Mouse (Mus musculus) liver, embryonic 16.5 days (tissue): ENCODE data around the gene Iqcj. TPM values are rescaled to one million over a fixed set of nuclear protein-coding genes. Genes with fewer than 3 reads are reported as not detected.

ENCODE experiments used
- ATAC-seq: fragments of 200-750 bp; cut with Nextera tagmentation; 2 replicates; pipeline ENCODE4 v1.8.0; 2017; ENCODE audit warnings: low read depth, mild to moderate bottlenecking, moderate number of reproducible peaks, moderate library complexity
- H3K27ac ChIP-seq: fragments of 300-500 bp; sonication (generic); 2 replicates; pipeline ENCODE4 v1.5.1; 2014; ENCODE audit warnings: mild to moderate bottlenecking, low read length
- H3K27me3 ChIP-seq: fragments of 300-500 bp; sonication (generic); 2 replicates; pipeline ENCODE4 v1.6.1; 2014; ENCODE audit warnings: low read depth, low read length, mixed read lengths; ENCODE audit not compliant: control insufficient read depth, insufficient read depth
- H3K36me3 ChIP-seq: fragments of 300-500 bp; sonication (generic); 2 replicates; pipeline ENCODE4 v1.6.1; 2014; ENCODE audit warnings: mild to moderate bottlenecking; ENCODE audit not compliant: control insufficient read depth, insufficient read depth
- H3K4me1 ChIP-seq: fragments of 300-500 bp; sonication (generic); 2 replicates; pipeline ENCODE4 v1.6.1; 2014; ENCODE audit warnings: low read depth, low read length, mixed read lengths; ENCODE audit not compliant: control insufficient read depth
- H3K4me2 ChIP-seq: fragments of 300-500 bp; sonication (generic); 2 replicates; pipeline ENCODE4 v1.6.1; 2014; ENCODE audit warnings: low read depth, low read length, mixed read lengths
- H3K4me3 ChIP-seq: fragments of 300-500 bp; sonication (generic); 2 replicates; pipeline ENCODE4 v1.5.1; 2014; ENCODE audit warnings: low read depth, mild to moderate bottlenecking, low read length
- H3K9ac ChIP-seq: fragments of 300-500 bp; sonication (generic); 2 replicates; pipeline ENCODE4 v1.6.1; 2014; ENCODE audit warnings: low read depth, low read length
- H3K9me3 ChIP-seq: fragments of 300-500 bp; sonication (generic); replicated peaks from 2 replicates; pipeline ENCODE4 v1.6.1; 2016; ENCODE audit warnings: low read length; ENCODE audit not compliant: control insufficient read depth
- WGBS: fragments of 180-500 bp; shearing (Covaris S2); extraction: QIAGEN DNeasy Blood & Tissue Kit; methylation state at CpG from one replicate; pipeline ENCODE4 v1.1.7; 2014; ENCODE audit not compliant: insufficient replicate concordance; 5-methylcytosine and 5-hydroxymethylcytosine counted together
- polyA plus RNA-seq: library from polyadenylated mRNA; unstranded; fragments of >200 nt; fragmentation: Nextera tagmentation; extraction: Ambion mirVana; gene quantifications from 2 replicates; pipeline ENCODE4 v1.2.1, GENCODE M21; 2015

Iqcj gene
- polyA plus RNA-seq, 1 experiment from 2014 or later: not detected

GRCm38 (mm10) chr3:67931914-67932313 is 39.9 kb downstream of the Iqcj start:
- Histone ChIP-seq H3K36me3 (no peaks in the 10 kb centered on the region), H3K4me2 (no peak overlapping the region), H3K4me1 (no peaks in the 10 kb centered on the region), H3K4me3 (no peak overlapping the region), H3K9me3 (no peaks in the 10 kb centered on the region), H3K27ac (no peak overlapping the region), H3K9ac (no peak overlapping the region), H3K27me3 (no peaks in the 10 kb centered on the region)
- ATAC-seq: no peak
- WGBS: 48% methylated on average over 3 of the region's 3 CpGs

- H3K9ac ChIP-seq: no peak overlapping the region
- H3K4me1 ChIP-seq: no peaks in the 10 kb centered on the region
- no peak overlapping the region for H3K27ac ChIP-seq
- 41% methylated on average over 3 of the region's 3 CpGs for WGBS
- no peak for ATAC-seq
- H3K4me3 ChIP-seq: no peak overlapping the region
- no peaks in the 10 kb centered on the region for H3K9me3 ChIP-seq
- no peaks in the 10 kb centered on the region for H3K27me3 ChIP-seq
- H3K36me3 ChIP-seq: no peaks in the 10 kb centered on the region
- H3K4me2 ChIP-seq: no peak overlapping the region
Measured at GRCm38 (mm10) chr3:67935829-67936228, 43.8 kb downstream of the Iqcj start.

DNA sequence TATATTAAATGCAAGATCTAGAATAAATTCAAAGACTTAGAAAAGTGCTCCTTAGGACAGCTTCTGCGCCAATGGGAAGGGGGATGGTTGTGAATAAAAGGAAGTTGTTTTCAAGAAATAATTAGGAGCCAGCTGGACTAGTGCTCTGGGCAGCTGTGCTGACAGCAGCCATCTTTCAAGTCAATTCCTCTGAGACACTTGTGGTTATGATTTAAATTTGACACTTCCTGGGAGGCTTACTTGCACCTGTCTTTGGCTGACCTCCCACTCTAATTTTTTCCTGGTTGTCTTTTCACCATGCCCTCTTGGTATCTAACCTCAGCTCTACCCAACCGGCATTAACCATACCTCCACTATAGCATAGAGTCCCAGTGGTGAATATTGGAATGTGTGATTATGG is 55.0 kb downstream of the Iqcj start:
- no peak overlapping the region for H3K4me3 ChIP-seq
- no peak overlapping the region for H3K27ac ChIP-seq
- H3K36me3 ChIP-seq: no peaks in the 10 kb centered on the region
- H3K4me1 ChIP-seq: no peaks in the 10 kb centered on the region
- no peak for ATAC-seq
- no peak overlapping the region for H3K4me2 ChIP-seq
- H3K27me3 ChIP-seq: no peaks in the 10 kb centered on the region
- H3K9me3 ChIP-seq: no peaks in the 10 kb centered on the region
- H3K9ac ChIP-seq: no peak overlapping the region
- WGBS: 44% methylated on average over 2 of the region's 2 CpGs

DNA sequence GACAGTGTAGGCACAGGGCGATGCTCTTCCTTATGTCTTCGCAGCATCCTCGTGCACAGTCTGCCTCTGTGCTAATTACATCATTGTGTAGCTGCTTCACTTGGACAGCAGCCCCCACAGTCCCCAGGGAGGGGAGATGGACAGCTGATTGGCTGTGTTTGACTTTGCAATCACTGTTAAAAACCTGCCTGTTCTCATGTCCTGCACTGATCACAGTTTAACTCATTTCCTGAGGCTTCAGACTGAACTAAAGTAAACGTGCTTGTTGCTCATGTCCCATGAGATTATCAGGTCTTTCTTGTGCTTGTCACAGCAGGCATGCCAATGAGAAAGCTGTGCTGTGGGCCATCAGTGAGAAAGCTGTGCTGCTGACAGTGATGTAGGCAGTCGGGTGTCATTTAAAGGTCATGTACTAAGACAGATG is 60.5 kb downstream of the Iqcj start:
- Histone ChIP-seq H3K9me3 (no peaks in the 10 kb centered on the region), H3K27me3 (no peaks in the 10 kb centered on the region), H3K4me2 (no peak overlapping the region), H3K9ac (no peak overlapping the region), H3K36me3 (no peaks in the 10 kb centered on the region), H3K4me1 (no peaks in the 10 kb centered on the region), H3K27ac (no peak overlapping the region), H3K4me3 (no peak overlapping the region)
- WGBS: 47% methylated on average over 5 of the region's 5 CpGs
- ATAC-seq: no peak

DNA sequence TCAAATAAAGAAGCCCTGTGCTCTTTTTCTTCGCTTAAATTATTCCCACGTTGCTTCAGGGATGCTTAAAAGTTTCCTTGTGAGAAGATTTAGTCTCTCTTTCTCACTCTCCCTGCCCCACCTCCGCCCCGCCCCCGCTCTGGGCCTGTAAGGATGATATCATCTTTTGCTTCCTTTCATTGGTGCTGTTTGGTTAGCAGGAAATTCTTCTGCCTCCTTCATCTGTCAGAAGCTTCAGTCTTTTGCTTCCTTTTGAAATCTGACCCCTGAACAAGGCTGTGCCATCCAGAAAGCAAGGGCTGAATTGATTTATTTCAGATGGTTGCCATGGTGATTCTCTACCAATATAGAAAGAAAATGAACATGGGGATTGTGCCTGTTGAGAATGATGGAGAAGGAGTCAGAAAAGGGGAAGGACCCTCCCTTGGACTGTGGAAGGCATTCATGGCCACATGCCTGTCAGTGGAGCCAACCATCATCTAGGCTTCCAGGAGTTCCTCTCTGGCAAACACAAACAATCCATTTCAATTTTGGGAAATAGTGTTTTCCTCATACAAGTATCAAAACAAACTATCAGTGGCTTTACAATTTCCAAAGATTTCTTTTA is 62.5 kb downstream of the Iqcj start:
- ATAC-seq: no peak
- H3K27me3 ChIP-seq: no peaks in the 10 kb centered on the region
- H3K4me1 ChIP-seq: no peaks in the 10 kb centered on the region
- no peaks in the 10 kb centered on the region for H3K9me3 ChIP-seq
- H3K27ac ChIP-seq: no peak overlapping the region
- H3K4me3 ChIP-seq: no peak overlapping the region
- no peak overlapping the region for H3K4me2 ChIP-seq
- no peak overlapping the region for H3K9ac ChIP-seq
- WGBS: 31% methylated on average over 5 of the region's 5 CpGs
- H3K36me3 ChIP-seq: no peaks in the 10 kb centered on the region

DNA sequence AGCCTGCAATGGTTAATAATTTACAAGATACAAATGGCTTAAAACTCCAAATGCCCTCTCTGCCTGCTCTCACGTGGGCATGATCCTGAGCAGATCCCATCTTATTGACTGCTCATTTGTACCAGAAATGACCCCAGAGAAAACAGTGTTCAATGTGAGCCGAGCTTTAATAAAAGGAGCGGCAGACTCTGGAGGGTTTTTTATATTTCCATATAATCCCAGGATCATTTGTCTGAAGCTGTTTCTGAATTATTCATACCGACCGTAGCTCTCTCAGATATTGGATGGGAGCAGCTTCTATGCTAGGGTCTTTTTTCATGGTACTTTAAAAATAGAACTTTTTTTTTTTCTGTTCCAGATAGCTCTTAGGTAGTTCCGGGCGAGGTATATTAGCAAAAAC is 67.7 kb downstream of the Iqcj start:
- Histone ChIP-seq H3K4me2 (no peak overlapping the region), H3K27ac (no peak overlapping the region), H3K9me3 (no peaks in the 10 kb centered on the region), H3K36me3 (no peaks in the 10 kb centered on the region), H3K4me1 (no peaks in the 10 kb centered on the region), H3K4me3 (no peak overlapping the region), H3K9ac (no peak overlapping the region), H3K27me3 (no peaks in the 10 kb centered on the region)
- 61% methylated on average over 7 of the region's 7 CpGs for WGBS
- ATAC-seq: no peak

DNA sequence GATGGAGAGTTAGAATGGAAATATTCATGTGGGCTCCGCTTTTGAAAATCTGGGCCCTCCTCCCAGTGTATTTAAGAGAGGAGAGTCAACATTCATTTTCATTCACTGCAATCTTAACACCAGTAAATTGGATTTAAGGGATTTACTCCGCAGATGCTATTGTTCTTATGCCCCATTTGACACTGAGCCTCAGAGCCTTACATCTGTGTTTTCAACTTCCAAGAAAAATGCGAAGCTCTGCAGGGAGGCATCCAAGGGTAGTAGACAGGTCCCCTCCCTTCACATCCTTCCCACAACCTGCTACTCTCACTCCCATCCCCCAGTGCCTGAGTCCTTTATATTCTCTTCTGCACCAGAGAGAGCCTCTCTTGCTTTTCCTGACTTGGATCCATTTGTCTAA is 68.1 kb downstream of the Iqcj start:
- H3K27ac ChIP-seq: no peak overlapping the region
- no peak overlapping the region for H3K9ac ChIP-seq
- H3K4me1 ChIP-seq: no peaks in the 10 kb centered on the region
- ATAC-seq: no peak
- no peaks in the 10 kb centered on the region for H3K9me3 ChIP-seq
- no peak overlapping the region for H3K4me3 ChIP-seq
- WGBS: 25% methylated on average over 3 of the region's 3 CpGs
- no peaks in the 10 kb centered on the region for H3K27me3 ChIP-seq
- H3K4me2 ChIP-seq: no peak overlapping the region
- H3K36me3 ChIP-seq: no peaks in the 10 kb centered on the region

DNA sequence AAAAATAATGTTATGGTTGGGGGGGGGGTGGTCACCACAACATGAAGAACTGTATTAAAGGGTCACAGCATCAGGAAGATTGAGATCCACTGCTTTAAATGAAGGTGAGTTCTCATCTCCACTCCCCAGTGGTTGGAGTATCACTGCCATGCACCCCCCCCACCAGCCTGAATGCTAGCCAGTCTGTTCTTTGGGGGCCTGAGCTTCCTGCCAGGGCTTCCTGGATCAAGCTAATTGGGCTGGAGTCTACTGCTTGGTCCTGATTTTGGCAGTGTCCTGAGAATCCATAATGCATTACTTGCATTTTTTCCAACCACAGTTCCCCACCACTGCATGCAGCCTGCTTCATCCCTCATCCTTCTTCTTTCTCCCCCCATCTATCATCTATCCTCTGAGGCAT is 68.7 kb downstream of the Iqcj start:
- no peak overlapping the region for H3K9ac ChIP-seq
- H3K27me3 ChIP-seq: no peaks in the 10 kb centered on the region
- H3K4me2 ChIP-seq: no peak overlapping the region
- no peaks in the 10 kb centered on the region for H3K4me1 ChIP-seq
- ATAC-seq: no peak
- no peak overlapping the region for H3K4me3 ChIP-seq
- H3K36me3 ChIP-seq: no peaks in the 10 kb centered on the region
- no peaks in the 10 kb centered on the region for H3K9me3 ChIP-seq
- H3K27ac ChIP-seq: no peak overlapping the region

DNA sequence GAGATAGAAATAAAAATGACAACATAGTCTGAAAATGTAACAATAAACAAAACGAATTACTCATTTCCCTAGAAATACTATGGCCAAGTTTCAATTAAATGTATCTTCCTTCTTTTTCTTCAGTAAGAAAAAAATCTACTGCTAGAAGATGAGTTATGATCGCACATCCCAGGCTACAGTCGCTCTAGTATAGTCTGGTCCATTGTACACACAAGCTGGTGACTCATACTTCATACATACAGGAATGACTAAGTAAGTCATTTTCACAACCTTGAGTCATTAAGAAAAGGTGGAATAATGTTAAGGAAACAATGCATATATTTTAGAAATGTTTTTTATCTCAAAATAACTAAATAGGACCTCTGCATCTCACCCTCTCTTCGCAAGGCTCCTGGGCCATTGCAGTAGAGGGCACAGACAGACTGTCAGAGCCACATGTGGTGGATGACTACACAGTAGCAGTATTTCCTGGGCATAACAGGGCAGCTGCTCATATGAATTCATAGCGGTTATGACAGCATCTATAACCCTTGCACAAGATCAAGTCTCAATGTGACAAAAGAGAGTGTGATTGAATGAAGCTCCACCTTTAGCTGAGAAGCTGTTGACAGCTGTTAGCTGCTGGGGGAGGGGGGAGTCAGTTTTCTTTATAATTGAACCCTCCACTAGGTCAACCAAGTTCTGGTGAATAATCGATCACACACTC is 70.1 kb downstream of the Iqcj start:
- Histone ChIP-seq H3K27me3 (no peaks in the 10 kb centered on the region), H3K9me3 (no peaks in the 10 kb centered on the region), H3K4me2 (no peak overlapping the region), H3K27ac (no peak overlapping the region), H3K9ac (no peak overlapping the region), H3K4me3 (no peak overlapping the region), H3K4me1 (no peaks in the 10 kb centered on the region), H3K36me3 (no peaks in the 10 kb centered on the region)
- 64% methylated on average over 6 of the region's 6 CpGs for WGBS
- no peak for ATAC-seq
